Mouse (Mus musculus) bone marrow, adult 2 months (tissue): ENCODE measurements around the gene Ryr1. TPM values are rescaled to one million over a fixed set of nuclear protein-coding genes. Genes with fewer than 3 reads are reported as not detected.

ENCODE experiments used
- H3K27ac ChIP-seq: fragments of 200-500 bp; 2 replicates; pipeline ENCODE4 v1.5.1; 2012; ENCODE audit warnings: low read depth, mild to moderate bottlenecking, control low read depth, inconsistent platforms, low read length; ENCODE audit not compliant: control insufficient read depth, poor library complexity, insufficient read depth
- H3K4me1 ChIP-seq: fragments of 200-500 bp; 2 replicates; pipeline ENCODE4 v1.6.1; 2011; ENCODE audit warnings: low read length; ENCODE audit not compliant: control insufficient read depth, insufficient read depth
- H3K4me3 ChIP-seq: fragments of 200-500 bp; replicated peaks from 2 replicates; pipeline ENCODE3; 2011; ENCODE audit warnings: mild to moderate bottlenecking, low read depth, low read length, control low read depth; ENCODE audit not compliant: control insufficient read depth
- CTCF ChIP-seq: fragments of 200-500 bp; IDR thresholded peaks from 2 replicates; pipeline ENCODE4 v1.5.1; 2011; ENCODE audit warnings: low read length, control low read depth; ENCODE audit not compliant: control insufficient read depth, insufficient read depth
- POLR2A ChIP-seq: fragments of 200-500 bp; IDR thresholded peaks from 2 replicates; pipeline ENCODE4 v1.6.1; 2011; ENCODE audit warnings: low read depth, mild to moderate bottlenecking, control low read depth, low read length, borderline replicate concordance; ENCODE audit not compliant: control insufficient read depth
- WGBS: fragments of 180-500 bp; shearing (Covaris S2); methylation state at CpG from one replicate; pipeline ENCODE4 v1.1.7; 2018; 5-methylcytosine and 5-hydroxymethylcytosine counted together
- polyA plus RNA-seq: library from polyadenylated mRNA; stranded (reverse); fragments of >200 nt; gene quantifications from 2 replicates; pipeline ENCODE4 v1.2.4, GENCODE M21; 2011; ENCODE audit warnings: low replicate concordance; ENCODE audit not compliant: missing spikeins, insufficient read depth, insufficient read length

Gene Ryr1
- polyA plus RNA-seq, 1 experiment, result 2.7 TPM

DNA sequence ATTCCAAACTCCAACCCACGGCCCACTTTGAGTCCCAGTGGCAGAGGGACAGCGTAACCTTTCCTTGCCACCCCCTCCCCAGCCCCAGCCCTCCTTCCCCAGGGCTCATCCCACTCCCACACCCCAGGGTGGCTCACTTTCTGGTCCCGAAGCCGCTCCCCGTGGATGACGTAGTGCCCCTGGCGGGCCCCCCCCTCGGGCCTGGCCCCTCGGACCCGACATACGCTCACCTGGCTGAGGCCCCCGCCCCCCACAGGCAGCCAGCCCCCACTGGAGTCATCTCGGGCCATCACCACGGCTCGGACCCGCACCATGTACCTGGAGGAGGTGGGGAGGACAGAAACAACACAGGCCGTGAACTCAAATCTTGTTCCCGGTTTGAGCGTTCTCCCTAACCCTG lies 42.7 kb upstream of the Ryr1 start:
- no peak overlapping the region for H3K27ac ChIP-seq
- no peak overlapping the region for H3K4me3 ChIP-seq
- 91% methylated on average over 19 of the region's 19 CpGs for WGBS
- TF ChIP-seq CTCF (no peak), POLR2A (no peak)
- no peaks in the 10 kb centered on the region for H3K4me1 ChIP-seq

DNA sequence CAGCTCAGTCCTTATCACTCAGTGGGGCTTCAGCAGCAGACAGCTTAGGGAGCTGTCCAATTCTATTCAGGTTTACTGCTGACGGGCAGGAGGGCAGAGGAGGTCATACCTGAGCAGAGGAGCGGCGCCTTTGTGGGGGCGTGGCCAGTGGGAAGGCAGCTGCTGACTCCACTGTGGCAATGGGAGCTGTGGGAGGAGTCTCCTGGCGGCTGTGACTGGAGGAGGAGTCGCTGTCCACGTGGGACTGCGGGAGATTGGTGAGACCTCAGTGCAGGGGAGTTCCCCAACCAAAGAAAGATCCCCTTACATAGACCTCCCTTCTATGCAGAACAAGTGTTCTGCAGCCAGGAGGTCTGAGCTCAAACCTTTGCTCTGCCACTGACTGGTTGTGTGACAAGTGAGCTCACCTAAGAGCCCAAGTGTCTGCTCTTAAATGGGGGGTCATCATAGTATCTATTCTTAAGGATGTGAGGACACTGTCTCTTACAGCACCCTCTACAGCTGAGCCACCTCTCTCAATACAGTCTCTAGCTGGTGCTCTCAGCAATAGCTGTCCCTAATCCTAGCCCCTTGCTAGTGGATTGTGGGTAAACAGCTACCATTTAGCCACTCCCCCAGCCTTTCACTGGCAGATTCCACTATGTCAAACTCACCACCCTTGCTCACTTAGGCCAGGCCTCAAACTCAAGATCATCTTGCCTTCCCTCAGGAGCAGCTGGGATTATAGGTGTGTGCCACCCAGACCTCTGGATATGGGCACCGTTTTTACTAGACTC lies 38.0 kb upstream of the Ryr1 start:
- Histone ChIP-seq H3K4me1 (no peaks in the 10 kb centered on the region), H3K27ac (no peak overlapping the region), H3K4me3 (no peak overlapping the region)
- WGBS, result 34% methylated on average over 9 of the region's 9 CpGs
- TF ChIP-seq POLR2A, result no peak
- no peak for TF ChIP-seq CTCF

DNA sequence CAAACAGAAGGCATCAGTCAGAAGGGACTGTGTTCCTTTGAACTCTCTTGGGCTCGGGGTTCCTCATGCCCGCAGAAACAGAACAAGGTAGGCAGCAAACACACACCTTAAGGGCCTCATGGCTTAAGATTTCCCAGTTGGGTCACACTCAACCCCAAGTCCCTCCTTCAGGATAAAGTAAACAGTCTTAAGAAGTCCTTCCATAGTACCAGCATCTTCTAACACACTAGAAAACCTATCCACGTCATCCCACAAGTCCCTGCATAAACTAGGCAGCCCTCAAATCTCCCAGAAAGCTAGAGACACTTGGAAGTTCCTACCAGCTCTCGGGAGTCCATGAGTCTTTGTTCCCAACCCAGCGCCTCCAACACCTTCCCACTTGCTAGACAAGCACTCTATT lies 37.3 kb upstream of the Ryr1 start:
- TF ChIP-seq POLR2A (no peak), CTCF (no peak)
- Histone ChIP-seq H3K4me3 (no peak overlapping the region), H3K27ac (no peak overlapping the region), H3K4me1 (no peaks in the 10 kb centered on the region)
- WGBS, result 75% methylated on average over 5 of the region's 5 CpGs

DNA sequence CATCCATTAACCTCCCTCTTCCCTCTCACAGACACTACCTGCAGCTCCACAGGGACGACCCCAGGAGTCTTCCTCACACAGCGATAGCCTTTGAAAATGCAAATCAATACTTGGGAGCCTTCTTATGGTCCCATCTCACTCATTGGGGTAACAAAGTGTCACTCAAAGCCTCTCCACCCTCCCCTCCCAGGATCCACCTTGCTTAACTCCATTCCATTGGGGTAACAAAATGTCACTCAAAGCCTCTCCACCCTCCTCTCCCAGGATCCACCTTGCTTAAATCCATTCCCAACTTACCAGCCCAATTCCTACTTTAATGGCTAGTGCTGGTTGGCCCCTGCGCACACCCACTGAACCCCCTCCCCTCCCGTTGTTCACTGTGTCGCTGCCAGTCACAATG lies 33.3 kb upstream of the Ryr1 start:
- 31% methylated on average over 5 of the region's 5 CpGs for WGBS
- no peak for TF ChIP-seq POLR2A
- TF ChIP-seq CTCF, result no peak
- no peaks in the 10 kb centered on the region for H3K4me1 ChIP-seq
- no peak overlapping the region for H3K27ac ChIP-seq
- H3K4me3 ChIP-seq, result no peak overlapping the region

DNA sequence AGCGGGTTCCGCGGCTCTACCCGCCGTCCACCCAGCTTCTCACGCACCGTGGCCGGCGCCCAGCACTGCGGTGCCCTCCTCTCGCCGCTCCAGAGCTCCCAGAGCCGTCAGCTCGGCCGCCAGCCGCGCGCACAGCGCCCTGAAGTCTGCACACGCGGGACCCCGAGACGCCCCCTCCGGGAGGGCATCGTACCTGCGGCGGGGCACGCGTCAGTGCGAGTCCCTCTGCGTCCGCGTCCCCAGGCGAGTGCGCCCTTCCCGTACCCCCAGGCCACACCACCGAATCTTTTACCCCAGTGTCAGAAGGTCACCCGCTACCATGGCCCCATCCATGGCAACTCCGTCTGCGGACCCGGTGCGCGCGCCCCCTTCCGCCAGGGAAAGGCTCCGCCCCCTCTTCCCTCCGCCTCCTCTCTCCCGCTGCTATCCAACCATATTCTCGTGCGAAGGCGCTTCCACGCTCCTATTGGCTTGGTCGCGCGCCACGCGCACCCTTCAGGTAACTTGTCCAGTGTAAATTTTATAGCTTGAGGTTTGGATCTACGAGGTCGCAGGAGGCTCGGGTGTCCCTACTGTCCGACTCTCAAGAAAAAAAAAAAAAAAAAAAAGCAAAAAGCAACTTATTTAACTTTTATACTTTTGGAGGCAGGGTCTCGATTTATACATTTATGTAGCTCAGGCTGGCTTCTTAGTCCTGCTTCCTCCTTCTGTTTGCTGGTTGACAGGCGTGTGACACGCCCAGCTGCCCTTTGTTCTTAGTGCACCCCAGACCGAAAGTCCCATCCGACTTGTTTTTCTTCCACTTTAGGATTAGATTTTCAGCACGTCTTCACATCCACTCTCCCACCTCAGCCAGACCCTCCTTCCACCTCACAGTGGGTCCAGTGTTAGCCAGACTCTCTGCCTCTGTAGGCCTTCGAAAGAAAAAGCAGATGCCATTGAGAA lies 31.1 kb upstream of the Ryr1 start, which contains the start of gene Fam98c:
TSS of gene Fam98c (minus strand) at position 397 of the 945 bp plus-strand sequence.
- H3K4me1 ChIP-seq, result no peaks in the 10 kb centered on the region
- H3K27ac ChIP-seq, result peak within 1 kb of the TSS; percentile 76
- 2% methylated on average over 66 of the region's 68 CpGs for WGBS
- H3K4me3 ChIP-seq, result peak within 1 kb of the TSS; percentile 87
- TF ChIP-seq CTCF, result peak; percentile 1; the same call in 1 of the 2 replicates
- peak; percentile 38; the same call in 1 of the 2 replicates for TF ChIP-seq POLR2A

DNA sequence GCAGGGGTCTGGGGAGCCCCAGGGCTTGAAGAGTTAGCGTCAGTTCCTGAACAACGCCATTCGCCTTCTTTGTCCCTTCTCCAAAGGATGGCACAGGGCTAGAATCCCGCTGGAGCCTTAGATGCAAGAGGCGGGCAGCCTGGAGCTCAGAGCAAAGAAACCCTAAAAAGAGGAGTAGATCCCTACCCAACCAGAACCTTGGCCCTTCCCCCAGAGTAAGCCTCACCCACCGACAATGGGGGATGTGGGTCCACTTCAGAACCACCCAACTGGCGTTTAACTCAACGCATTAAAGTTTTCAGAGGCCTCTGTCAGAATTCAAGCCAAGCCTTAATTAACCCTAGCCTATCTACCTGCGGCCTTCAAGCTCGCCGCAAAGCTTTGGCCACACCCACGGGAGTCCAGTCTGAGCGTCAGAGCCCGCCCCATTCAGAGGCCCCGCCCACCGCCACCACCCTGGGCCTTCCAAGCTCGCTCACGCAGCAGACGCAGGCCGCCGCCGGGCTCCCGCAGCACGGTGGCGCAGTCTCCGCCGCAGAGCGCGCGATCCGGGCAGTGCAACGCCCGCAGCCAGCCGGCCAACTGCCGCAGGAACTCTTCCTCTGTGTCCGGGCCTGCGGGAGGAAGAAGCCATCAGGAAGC lies 30.3 kb upstream of the Ryr1 start:
- H3K27ac ChIP-seq, result peak overlapping the region; percentile 76
- H3K4me1 ChIP-seq, result no peaks in the 10 kb centered on the region
- peak; percentile 70; the same call in 1 of the 2 replicates for TF ChIP-seq POLR2A
- no peak for TF ChIP-seq CTCF
- WGBS, result 10% methylated on average over 37 of the region's 37 CpGs
- H3K4me3 ChIP-seq, result peak overlapping the region; percentile 87

DNA sequence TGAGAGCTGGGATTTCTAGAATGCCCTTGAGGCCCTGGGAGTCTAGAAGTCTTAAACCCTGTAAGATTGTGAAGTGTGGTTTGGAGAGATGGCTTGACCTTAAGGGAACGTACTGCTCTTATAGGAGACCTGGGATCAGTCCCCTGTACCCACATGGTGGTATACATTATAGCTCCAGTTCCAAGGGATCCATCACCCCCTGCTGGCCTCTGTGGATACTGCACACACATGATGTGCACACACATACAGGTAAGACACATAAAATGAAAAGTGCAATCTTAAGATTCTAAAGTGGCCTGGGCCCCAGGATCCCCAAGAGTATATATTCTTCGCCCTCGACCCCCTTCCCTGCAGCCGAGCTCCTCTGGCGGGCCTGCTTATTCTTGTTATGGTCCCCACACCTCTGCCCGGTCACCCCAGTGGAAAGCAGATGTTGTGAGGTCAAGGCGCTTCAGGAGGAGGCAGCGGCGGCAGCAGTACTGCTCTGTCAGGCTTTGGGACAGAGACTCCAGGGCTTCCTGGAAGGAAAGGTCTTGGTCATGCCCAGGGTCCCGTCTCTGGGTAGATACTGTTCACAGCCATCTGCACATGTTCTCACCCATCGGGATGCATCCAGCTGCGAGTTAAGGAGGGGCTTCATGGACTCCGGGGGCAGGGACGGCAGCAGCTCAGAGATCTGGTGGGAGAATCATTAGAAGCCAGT lies 29.2 kb upstream of the Ryr1 start:
- Histone ChIP-seq H3K4me3 (no peak overlapping the region), H3K27ac (no peak overlapping the region), H3K4me1 (no peaks in the 10 kb centered on the region)
- 90% methylated on average over 14 of the region's 14 CpGs for WGBS
- TF ChIP-seq CTCF (0 out of 2 replicates have a peak, but pooled peaks have one; percentile 5), POLR2A (no peak)

DNA sequence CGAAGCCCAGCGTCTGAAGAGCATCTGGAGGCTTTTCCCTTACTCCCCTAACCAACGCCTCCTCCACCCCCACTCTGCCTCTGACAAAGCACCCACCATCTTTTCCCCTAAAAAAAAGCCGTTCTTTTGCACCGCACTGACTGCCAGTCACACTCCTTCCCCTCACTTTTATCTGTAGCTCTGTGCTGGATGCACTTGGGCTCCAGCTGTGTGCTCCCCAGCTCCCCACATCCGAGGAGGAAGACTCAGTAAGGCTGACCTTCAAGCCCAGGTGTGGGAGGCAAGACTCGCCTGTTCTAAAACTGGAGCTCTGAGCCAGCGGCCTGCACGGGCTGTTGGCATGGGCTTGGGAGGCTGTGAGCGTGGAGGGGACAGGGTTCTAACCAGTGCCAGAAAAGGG lies 26.5 kb upstream of the Ryr1 start:
- Histone ChIP-seq H3K4me1 (no peaks in the 10 kb centered on the region), H3K4me3 (no peak overlapping the region), H3K27ac (no peak overlapping the region)
- TF ChIP-seq POLR2A (no peak), CTCF (no peak)
- WGBS, result 79% methylated on average over 10 of the region's 10 CpGs
